Mouse (Mus musculus): ENCODE data around the gene Trim63. TPM values are rescaled to one million over a fixed set of nuclear protein-coding genes. Genes with fewer than 3 reads are reported as not detected.

Trim63 gene
- polyA plus RNA-seq, 1 experiment from 2014 or later = 0.31 TPM

GRCm38 (mm10) chr4:134353527-134354409 is 38.8 kb downstream of the Trim63 start:
- Histone ChIP-seq H3K4me3 (replicated peaks) (no peak overlapping the region), H3K27ac (replicated peaks) (no peak overlapping the region), H3K9me3 (replicated peaks) (no peaks in the 10 kb centered on the region), H3K4me1 (replicated peaks) (peaks cover 13% of the 10 kb centered on the region), H3K9ac (no peak overlapping the region), H3K36me3 (replicated peaks) (no peaks in the 10 kb centered on the region), H3K27me3 (peaks cover 8% of the 10 kb centered on the region), H3K4me2 (no peak overlapping the region)
- 26% methylated on average over 5 of the region's 5 CpGs for WGBS (ENCODE audit: insufficient replicate concordance)
- ATAC-seq (ENCODE audit: insufficient read depth) = no peak

GRCm38 (mm10) chr4:134355841-134356452 is 41.0 kb downstream of the Trim63 start:
- no peak overlapping the region for H3K27ac ChIP-seq (replicated peaks)
- H3K4me1 ChIP-seq (replicated peaks) = peaks cover 13% of the 10 kb centered on the region
- no peak overlapping the region for H3K9ac ChIP-seq
- no peak overlapping the region for H3K4me2 ChIP-seq
- 52% methylated on average over 16 of the region's 16 CpGs for WGBS (ENCODE audit: insufficient replicate concordance)
- no peaks in the 10 kb centered on the region for H3K36me3 ChIP-seq (replicated peaks)
- no peaks in the 10 kb centered on the region for H3K9me3 ChIP-seq (replicated peaks)
- peaks cover 17% of the 10 kb centered on the region for H3K27me3 ChIP-seq
- H3K4me3 ChIP-seq (replicated peaks) = no peak overlapping the region
- no peak for ATAC-seq (ENCODE audit: insufficient read depth)

- H3K4me1 ChIP-seq (replicated peaks) = peaks cover 13% of the 10 kb centered on the region
- peak; percentile 27; the same call in 1 of the 2 replicates for ATAC-seq (ENCODE audit: insufficient read depth)
- H3K36me3 ChIP-seq (replicated peaks) = no peaks in the 10 kb centered on the region
- no peaks in the 10 kb centered on the region for H3K9me3 ChIP-seq (replicated peaks)
- H3K9ac ChIP-seq = no peak overlapping the region
- peak overlapping the region; percentile 46 for H3K4me2 ChIP-seq
- H3K27ac ChIP-seq (replicated peaks) = no peak overlapping the region
- 17% methylated on average over 22 of the region's 22 CpGs for WGBS (ENCODE audit: insufficient replicate concordance)
- peak overlapping the region; percentile 12; the same call in 1 of the 2 replicates for H3K4me3 ChIP-seq (replicated peaks)
- H3K27me3 ChIP-seq = peaks cover 18% of the 10 kb centered on the region
These were observed 41.9 kb downstream of the Trim63 start for GRCm38 (mm10) chr4:134356591-134357460.

DNA sequence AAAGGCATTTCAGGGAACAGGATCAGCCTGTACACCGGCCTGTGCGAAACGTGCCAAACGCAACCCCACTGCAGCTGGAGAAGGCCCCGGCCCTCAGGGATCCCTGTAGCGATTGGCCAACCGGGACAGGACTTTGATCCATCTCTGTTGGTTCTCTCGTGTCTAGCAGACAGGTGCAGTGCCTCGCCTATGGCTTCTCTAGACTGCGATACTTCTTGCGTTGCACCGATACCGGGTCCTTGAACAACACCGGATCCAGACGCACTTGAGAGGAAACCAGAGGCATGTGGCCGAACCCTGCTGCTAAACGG is 42.5 kb downstream of the Trim63 start:
- 40% methylated on average over 17 of the region's 17 CpGs for WGBS (ENCODE audit: insufficient replicate concordance)
- H3K27ac ChIP-seq (replicated peaks) = no peak overlapping the region
- no peaks in the 10 kb centered on the region for H3K36me3 ChIP-seq (replicated peaks)
- peak; percentile 48 for ATAC-seq (ENCODE audit: insufficient read depth)
- H3K9me3 ChIP-seq (replicated peaks) = no peaks in the 10 kb centered on the region
- H3K4me3 ChIP-seq (replicated peaks) = no peak overlapping the region
- H3K9ac ChIP-seq = no peak overlapping the region
- H3K4me1 ChIP-seq (replicated peaks) = peaks cover 13% of the 10 kb centered on the region
- peak overlapping the region; percentile 46 for H3K4me2 ChIP-seq
- H3K27me3 ChIP-seq = peaks cover 24% of the 10 kb centered on the region

- H3K27me3 ChIP-seq = peaks cover 33% of the 10 kb centered on the region
- H3K9me3 ChIP-seq (replicated peaks) = no peaks in the 10 kb centered on the region
- H3K27ac ChIP-seq (replicated peaks) = no peak overlapping the region
- no peak overlapping the region for H3K9ac ChIP-seq
- no peaks in the 10 kb centered on the region for H3K36me3 ChIP-seq (replicated peaks)
- ATAC-seq (ENCODE audit: insufficient read depth) = no peak
- WGBS (ENCODE audit: insufficient replicate concordance) = 66% methylated on average over 6 of the region's 6 CpGs
- no peak overlapping the region for H3K4me2 ChIP-seq
- no peak overlapping the region for H3K4me3 ChIP-seq (replicated peaks)
- peaks cover 16% of the 10 kb centered on the region for H3K4me1 ChIP-seq (replicated peaks)
These were observed 44.7 kb downstream of the Trim63 start for GRCm38 (mm10) chr4:134359649-134360048.

GRCm38 (mm10) chr4:134361215-134361614 is 46.3 kb downstream of the Trim63 start:
- Histone ChIP-seq H3K9ac (no peak overlapping the region), H3K27ac (replicated peaks) (no peak overlapping the region), H3K4me3 (replicated peaks) (no peak overlapping the region), H3K4me1 (replicated peaks) (peaks cover 15% of the 10 kb centered on the region), H3K27me3 (peaks cover 47% of the 10 kb centered on the region), H3K36me3 (replicated peaks) (no peaks in the 10 kb centered on the region), H3K9me3 (replicated peaks) (no peaks in the 10 kb centered on the region), H3K4me2 (no peak overlapping the region)
- ATAC-seq (ENCODE audit: insufficient read depth) = no peak
- WGBS (ENCODE audit: insufficient replicate concordance) = 22% methylated on average over 5 of the region's 5 CpGs

- Histone ChIP-seq H3K9ac (no peak overlapping the region), H3K27ac (replicated peaks) (no peak overlapping the region), H3K4me2 (no peak overlapping the region), H3K9me3 (replicated peaks) (no peaks in the 10 kb centered on the region), H3K4me1 (replicated peaks) (peaks cover 11% of the 10 kb centered on the region), H3K4me3 (replicated peaks) (no peak overlapping the region), H3K27me3 (peaks cover 50% of the 10 kb centered on the region), H3K36me3 (replicated peaks) (no peaks in the 10 kb centered on the region)
- ATAC-seq (ENCODE audit: insufficient read depth) = no peak
- WGBS (ENCODE audit: insufficient replicate concordance) = 50% methylated on average over 9 of the region's 9 CpGs
These were observed 47.2 kb downstream of the Trim63 start for GRCm38 (mm10) chr4:134362124-134362523.

- H3K27ac ChIP-seq (replicated peaks) = no peak overlapping the region
- H3K36me3 ChIP-seq (replicated peaks) = no peaks in the 10 kb centered on the region
- peaks cover 49% of the 10 kb centered on the region for H3K27me3 ChIP-seq
- no peak overlapping the region for H3K9ac ChIP-seq
- H3K4me1 ChIP-seq (replicated peaks) = peaks cover 6% of the 10 kb centered on the region; the same call in 1 of the 2 replicates
- H3K4me2 ChIP-seq = peak overlapping the region; percentile 23; the same call in 1 of the 2 replicates
- H3K4me3 ChIP-seq (replicated peaks) = no peak overlapping the region
- H3K9me3 ChIP-seq (replicated peaks) = no peaks in the 10 kb centered on the region
- no peak for ATAC-seq (ENCODE audit: insufficient read depth)
- 8% methylated on average over 9 of the region's 9 CpGs for WGBS (ENCODE audit: insufficient replicate concordance)
These were observed 47.7 kb downstream of the Trim63 start for GRCm38 (mm10) chr4:134362586-134362985.

DNA sequence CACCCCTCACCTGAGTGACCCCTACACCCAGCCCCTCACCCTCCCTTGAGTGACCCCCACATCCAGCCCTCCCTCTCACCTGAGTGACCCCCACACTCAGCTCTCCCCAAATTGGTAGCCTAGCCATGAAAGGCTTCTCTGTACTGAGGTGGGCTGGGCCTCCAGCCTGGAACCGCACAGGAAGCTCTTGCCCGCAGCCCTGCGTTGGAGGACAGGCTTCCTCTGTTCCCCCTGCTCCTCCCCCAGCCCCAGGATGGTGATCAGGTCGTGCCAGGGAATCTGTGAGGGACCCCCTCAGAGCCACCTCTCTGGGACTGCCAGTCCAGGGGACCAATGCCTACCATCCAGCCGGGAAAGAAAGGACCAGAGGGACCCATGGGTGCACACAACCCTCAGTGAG is 50.4 kb downstream of the Trim63 start:
- H3K27ac ChIP-seq (replicated peaks) = no peak overlapping the region
- H3K9ac ChIP-seq = no peak overlapping the region
- H3K36me3 ChIP-seq (replicated peaks) = no peaks in the 10 kb centered on the region
- WGBS (ENCODE audit: insufficient replicate concordance) = 15% methylated on average over 5 of the region's 5 CpGs
- no peak for ATAC-seq (ENCODE audit: insufficient read depth)
- no peak overlapping the region for H3K4me3 ChIP-seq (replicated peaks)
- no peak overlapping the region for H3K4me2 ChIP-seq
- H3K4me1 ChIP-seq (replicated peaks) = 0 out of 2 replicates have a peak, but pooled peaks cover 3% of the 10 kb centered on the region
- no peaks in the 10 kb centered on the region for H3K9me3 ChIP-seq (replicated peaks)
- H3K27me3 ChIP-seq = peaks cover 60% of the 10 kb centered on the region

- Histone ChIP-seq H3K9ac (no peak overlapping the region), H3K4me3 (replicated peaks) (no peak overlapping the region), H3K27me3 (peaks cover 75% of the 10 kb centered on the region)
These were observed 55.8 kb downstream of the Trim63 start for GRCm38 (mm10) chr4:134370649-134371221.

More at GRCm38 (mm10) chr4:134370649-134371221, 55.8 kb downstream of the Trim63 start:
- Histone ChIP-seq H3K9me3 (replicated peaks) (no peaks in the 10 kb centered on the region), H3K36me3 (replicated peaks) (no peaks in the 10 kb centered on the region), H3K4me1 (replicated peaks) (peaks cover 21% of the 10 kb centered on the region), H3K4me2 (peak overlapping the region; percentile 70; the same call in 1 of the 2 replicates), H3K27ac (replicated peaks) (no peak overlapping the region)
- no peak for ATAC-seq (ENCODE audit: insufficient read depth)
- WGBS (ENCODE audit: insufficient replicate concordance) = 2% methylated on average over 18 of the region's 18 CpGs
